Mouse (Mus musculus) liver, embryonic 14.5 days (tissue): ENCODE measurements at regions not wholly inside any gene's neighbourhood (a gene's known extent, or its start where the extent isn't known, plus 50 kb on each side); places are given as distances from the start of the nearest gene placed in this dataset.

Source experiments
- CTCF ChIP-seq: IDR thresholded peaks from 2 replicates; pipeline ENCODE4 v1.5.1; 2016; ENCODE audit warnings: antibody characterized with exemption, low read depth, control low read depth
- EP300 ChIP-seq: IDR thresholded peaks from 2 replicates; pipeline ENCODE4 v1.6.1; 2016; ENCODE audit warnings: antibody characterized with exemption, low read depth

DNA sequence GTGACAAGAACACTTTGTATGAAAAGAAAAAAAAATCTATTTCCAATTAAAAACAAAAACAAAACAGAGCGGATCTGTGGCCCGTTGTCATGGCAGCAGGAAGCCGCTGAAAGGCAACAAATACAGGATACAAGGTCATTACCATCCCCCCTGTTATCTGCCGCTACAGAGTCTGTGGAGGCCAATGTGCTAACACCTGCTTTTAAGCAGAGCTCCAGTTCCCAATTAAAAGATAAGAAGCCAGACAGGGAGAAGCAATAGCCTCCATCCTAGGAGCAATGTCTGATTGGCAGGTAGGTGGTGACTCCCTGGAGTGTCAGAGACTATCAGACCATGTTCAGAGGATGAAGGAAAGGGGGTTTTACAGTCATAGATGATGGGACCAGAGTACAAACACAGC is 587.5 kb upstream of the Gm10131 start:
- no peak for TF ChIP-seq CTCF
- TF ChIP-seq EP300 = no peak
